Mouse (Mus musculus) embryonic fibroblast, embryonic 13.5 days (primary cell): ENCODE data around the gene Olfr948. TPM values are rescaled to one million over a fixed set of nuclear protein-coding genes. Genes with fewer than 3 reads are reported as not detected.

ENCODE experiments used
- H3K27ac ChIP-seq: 2 replicates; pipeline ENCODE4 v1.5.1; 2012; ENCODE audit warnings: low read length, control low read depth, inconsistent platforms; ENCODE audit not compliant: insufficient read depth
- H3K4me1 ChIP-seq: 2 replicates; pipeline ENCODE4 v1.6.1; 2011; ENCODE audit warnings: low read length; ENCODE audit not compliant: control insufficient read depth, insufficient read depth
- H3K4me3 ChIP-seq: 2 replicates; pipeline ENCODE4 v1.5.1; 2011; ENCODE audit warnings: mild to moderate bottlenecking, control low read depth, low read length; ENCODE audit not compliant: insufficient read depth
- CTCF ChIP-seq: IDR thresholded peaks from 2 replicates; pipeline ENCODE4 v1.5.1; 2011; ENCODE audit warnings: mild to moderate bottlenecking, control low read depth, low read length, moderate library complexity, borderline replicate concordance; ENCODE audit not compliant: insufficient read depth
- POLR2A ChIP-seq: IDR thresholded peaks from 2 replicates; pipeline ENCODE4 v1.6.1; 2011; ENCODE audit warnings: low read depth, mild to moderate bottlenecking, control low read depth, low read length, moderate library complexity
- polyA plus RNA-seq: library from polyadenylated mRNA; stranded (reverse); fragments of >200 nt; gene quantifications from 2 replicates; pipeline ENCODE4 v1.2.4, GENCODE M21; 2011; ENCODE audit warnings: low read depth; ENCODE audit not compliant: missing spikeins, insufficient read length

The Olfr948 gene
- not detected in 2 replicates for polyA plus RNA-seq

- Histone ChIP-seq H3K4me1 (no peaks in the 10 kb centered on the region), H3K27ac (no peak within 1 kb of the TSS), H3K4me3 (no peak within 1 kb of the TSS)
- TF ChIP-seq POLR2A (no peak), CTCF (no peak)
Observed at GRCm38 (mm10) chr9:39325945-39326344, at the start of gene Olfr948. TSS of gene Olfr948 (minus strand) at chr9:39326045.

DNA sequence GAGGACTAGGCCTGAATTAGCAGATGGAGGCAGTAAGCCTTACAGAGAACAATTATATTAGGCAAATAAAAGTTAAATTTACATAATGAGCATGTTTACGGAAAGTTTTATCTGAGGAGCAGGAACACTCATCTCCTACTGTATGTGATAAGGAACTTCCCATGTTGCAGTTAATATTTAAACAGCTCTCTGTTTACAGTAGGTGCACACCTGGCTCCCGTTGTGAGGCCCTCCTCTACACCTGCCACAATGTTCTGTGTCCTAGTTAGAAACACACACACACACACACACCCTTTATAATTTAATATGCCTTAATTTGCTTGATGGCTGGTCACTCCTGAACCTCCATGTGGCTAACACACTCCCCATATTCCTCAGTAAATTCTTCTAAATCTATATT is 38.7 kb downstream of the Olfr948 start:
- TF ChIP-seq POLR2A (no peak), CTCF (no peak)
- no peak overlapping the region for H3K27ac ChIP-seq

GRCm38 (mm10) chr9:39276718-39277117 is 49.1 kb downstream of the Olfr948 start, which contains the start of gene Olfr945:
TSS of gene Olfr945 (minus strand) at chr9:39276818.
- Histone ChIP-seq H3K4me1 (no peaks in the 10 kb centered on the region), H3K27ac (no peak within 1 kb of the TSS), H3K4me3 (no peak within 1 kb of the TSS)
- no peak for TF ChIP-seq POLR2A
- TF ChIP-seq CTCF = no peak

More for the DNA sequence above, 38.7 kb downstream of the Olfr948 start:
- H3K4me1 ChIP-seq = no peaks in the 10 kb centered on the region
- H3K4me3 ChIP-seq = no peak overlapping the region

Other genes starting within 250 kb of the Olfr948 start
- not detected in 2 replicates for gene Olfr938, start 247.2 kb downstream of the Olfr948 start, polyA plus RNA-seq
- gene Olfr27, start 197.9 kb downstream of the Olfr948 start, polyA plus RNA-seq = not detected in 2 replicates
- gene Olfr943, start 159.7 kb downstream of the Olfr948 start, polyA plus RNA-seq = not detected in 2 replicates
- not detected in 2 replicates for gene Olfr944, start 124.1 kb downstream of the Olfr948 start, polyA plus RNA-seq
- gene Olfr1537, start 76.1 kb downstream of the Olfr948 start, polyA plus RNA-seq = not detected in 2 replicates
- gene Olfr945, start 49.2 kb downstream of the Olfr948 start, polyA plus RNA-seq = not detected in 2 replicates
- gene Olfr951, start 61.4 kb upstream of the Olfr948 start, polyA plus RNA-seq = not detected in 2 replicates
- not detected in 2 replicates for gene Olfr952, start 101.1 kb upstream of the Olfr948 start, polyA plus RNA-seq
- not detected in 2 replicates for gene Olfr954, start 130.7 kb upstream of the Olfr948 start, polyA plus RNA-seq
- gene Olfr955, start 145.9 kb upstream of the Olfr948 start, polyA plus RNA-seq = not detected in 2 replicates
- not detected in 2 replicates for gene Olfr44, start 167.9 kb upstream of the Olfr948 start, polyA plus RNA-seq
- not detected in 2 replicates for gene Olfr957, start 189.8 kb upstream of the Olfr948 start, polyA plus RNA-seq
- gene Olfr958, start 228.0 kb upstream of the Olfr948 start, polyA plus RNA-seq = not detected in 2 replicates
- gene Olfr959, start 249.5 kb upstream of the Olfr948 start, polyA plus RNA-seq = not detected in 2 replicates